Mouse (Mus musculus) urinary bladder, adult 2 months (tissue): ENCODE results near the gene Hoxc13. TPM values are rescaled to one million over a fixed set of nuclear protein-coding genes. Genes with fewer than 3 reads are reported as not detected.

ENCODE experiments used
- DNase-seq: peaks from one replicate; pipeline ENCODE4 v3.0.0; 2022; ENCODE audit warnings: low spot score
- polyA plus RNA-seq: library from polyadenylated mRNA; depleted of rRNA; stranded (reverse); fragments of >200 nt; gene quantifications from 2 replicates; pipeline ENCODE4 v1.2.3, GENCODE M21; 2012; rRNA removed

The Hoxc13 gene
- polyA plus RNA-seq, result 0.12 TPM in 2 replicates

DNA sequence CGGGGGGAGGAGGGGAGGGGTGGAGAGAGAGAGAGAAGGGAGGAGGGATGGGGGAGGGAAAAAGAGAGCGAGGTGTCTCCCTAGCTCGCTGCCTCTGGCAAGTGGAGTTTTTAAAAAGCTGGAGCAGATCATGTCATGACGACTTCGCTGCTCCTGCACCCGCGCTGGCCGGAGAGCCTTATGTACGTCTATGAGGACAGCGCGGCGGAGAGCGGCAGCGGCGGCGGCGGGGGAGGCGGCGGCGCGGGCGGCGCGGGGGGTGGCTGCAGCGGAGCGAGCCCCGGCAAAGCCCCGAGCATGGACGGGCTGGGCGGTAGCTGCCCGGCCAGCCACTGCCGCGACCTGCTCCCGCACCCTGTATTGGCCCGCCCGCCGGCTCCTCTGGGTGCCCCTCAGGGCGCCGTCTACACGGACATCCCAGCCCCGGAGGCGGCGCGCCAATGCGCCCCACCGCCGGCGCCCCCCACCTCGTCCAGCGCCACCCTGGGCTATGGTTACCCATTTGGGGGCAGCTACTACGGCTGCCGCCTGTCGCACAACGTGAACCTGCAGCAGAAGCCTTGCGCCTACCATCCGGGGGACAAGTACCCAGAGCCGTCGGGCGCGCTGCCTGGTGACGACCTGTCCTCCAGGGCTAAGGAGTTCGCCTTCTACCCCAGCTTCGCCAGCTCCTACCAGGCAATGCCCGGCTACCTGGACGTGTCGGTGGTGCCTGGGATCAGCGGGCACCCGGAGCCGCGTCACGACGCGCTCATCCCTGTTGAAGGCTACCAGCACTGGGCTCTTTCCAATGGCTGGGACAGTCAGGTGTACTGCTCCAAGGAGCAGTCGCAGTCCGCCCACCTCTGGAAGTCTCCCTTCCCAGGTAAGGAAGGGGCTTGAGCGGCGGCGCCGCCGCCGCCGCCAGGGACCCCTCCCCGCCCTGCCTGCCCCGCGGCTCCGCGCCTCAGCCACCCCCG lies at the start of gene Hoxc13:
Gene Hoxc13 (plus strand): TSS at position 51 of the 959 bp plus-strand sequence.
- no peak for DNase-seq

DNA sequence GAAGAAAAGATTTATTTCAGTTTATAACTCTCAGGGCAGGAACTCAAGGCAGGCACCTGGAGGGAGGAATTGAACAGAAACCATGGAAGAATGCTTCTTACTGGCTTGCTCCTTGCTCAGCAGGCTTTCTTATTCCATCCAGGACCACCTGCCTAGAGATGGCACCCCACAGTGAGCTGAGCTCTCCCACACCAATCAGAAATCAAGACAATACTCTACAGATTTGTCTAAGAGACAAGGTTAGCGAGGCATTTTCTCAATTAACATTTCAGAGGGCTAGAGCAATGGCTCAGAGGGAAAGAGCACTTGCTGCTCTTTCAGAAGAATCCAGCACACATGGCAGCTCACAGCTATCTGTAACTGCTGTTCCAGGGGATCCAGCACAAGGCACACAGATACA lies 35.1 kb upstream of the Hoxc13 start:
- no peak for DNase-seq

DNA sequence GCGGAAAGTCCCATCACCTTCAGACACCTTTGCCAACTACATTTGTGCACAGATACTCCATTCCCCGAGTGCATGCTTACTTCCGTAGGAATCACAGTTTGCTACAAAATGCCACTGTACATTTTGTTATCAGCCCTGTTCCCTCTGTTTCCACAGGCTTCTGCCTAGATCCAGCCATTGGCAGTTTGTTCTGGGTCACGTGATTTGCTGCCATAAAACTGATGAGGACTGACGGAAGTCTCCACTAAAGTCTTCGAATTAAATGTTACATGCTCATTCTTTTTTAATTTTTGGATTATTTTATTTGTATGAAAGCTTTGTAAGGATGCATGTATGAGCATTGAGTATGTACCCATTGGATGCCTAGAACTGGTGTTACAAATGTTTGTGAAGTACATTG lies 25.8 kb upstream of the Hoxc13 start:
- no peak for DNase-seq

DNA sequence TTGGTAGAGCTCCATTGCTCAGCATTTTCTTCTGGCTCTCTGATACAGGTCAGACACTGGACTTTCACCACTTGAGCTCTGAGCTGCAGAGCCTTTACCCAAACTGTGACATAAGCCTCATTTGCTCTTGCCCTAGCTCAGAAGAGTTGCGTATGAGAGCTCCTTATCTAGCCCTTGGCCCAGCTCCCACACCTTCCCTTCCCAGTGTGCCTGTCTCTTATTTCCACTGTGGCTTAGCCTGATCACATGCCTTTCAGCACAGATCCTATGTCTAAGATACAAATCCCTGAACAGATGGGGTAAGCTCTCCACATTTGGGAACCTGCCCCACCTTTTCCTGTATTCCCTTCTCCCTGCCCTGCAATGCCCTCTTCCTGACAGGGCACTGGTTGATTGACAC lies 16.0 kb upstream of the Hoxc13 start:
- no peak for DNase-seq

DNA sequence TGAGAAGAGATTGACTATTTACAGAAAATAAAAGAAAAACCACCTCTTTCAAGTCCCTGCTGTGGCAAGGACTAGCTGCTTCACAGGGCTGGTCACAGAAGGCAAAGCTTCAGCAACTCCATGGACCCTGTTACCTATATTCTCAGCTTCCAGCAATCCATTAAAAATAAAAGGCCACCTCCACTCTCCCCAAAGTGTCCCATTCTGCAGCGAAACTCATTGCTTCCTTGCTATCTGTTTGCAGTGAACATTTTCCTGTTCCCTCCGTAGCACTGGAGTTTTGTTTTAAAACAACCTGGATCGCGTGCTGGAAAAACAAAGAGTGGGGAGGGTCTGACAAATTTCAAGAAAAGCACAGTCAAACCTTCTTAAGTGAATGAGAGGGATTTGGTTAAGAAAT lies 11.4 kb upstream of the Hoxc13 start:
- DNase-seq, result no peak

DNA sequence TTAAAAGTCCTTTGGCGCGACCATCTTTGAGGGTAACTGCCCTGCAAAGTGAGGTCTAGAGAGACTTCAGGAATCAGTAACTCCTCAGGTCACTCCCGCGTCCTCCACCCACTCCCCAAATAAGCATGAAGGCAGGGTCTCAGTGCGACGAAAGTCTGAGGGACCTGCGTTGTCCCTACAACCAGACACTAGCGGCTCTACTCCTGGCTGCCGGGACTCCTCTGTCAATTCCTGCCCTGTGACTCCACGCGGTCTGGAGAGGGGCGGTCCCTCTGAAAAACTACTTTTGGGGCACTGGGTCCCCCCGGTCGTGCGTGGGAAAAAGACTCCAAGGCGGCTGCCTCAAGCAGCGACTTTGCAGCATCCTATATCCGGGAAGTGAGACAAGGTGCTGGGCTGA lies 10.9 kb upstream of the Hoxc13 start:
- no peak for DNase-seq

DNA sequence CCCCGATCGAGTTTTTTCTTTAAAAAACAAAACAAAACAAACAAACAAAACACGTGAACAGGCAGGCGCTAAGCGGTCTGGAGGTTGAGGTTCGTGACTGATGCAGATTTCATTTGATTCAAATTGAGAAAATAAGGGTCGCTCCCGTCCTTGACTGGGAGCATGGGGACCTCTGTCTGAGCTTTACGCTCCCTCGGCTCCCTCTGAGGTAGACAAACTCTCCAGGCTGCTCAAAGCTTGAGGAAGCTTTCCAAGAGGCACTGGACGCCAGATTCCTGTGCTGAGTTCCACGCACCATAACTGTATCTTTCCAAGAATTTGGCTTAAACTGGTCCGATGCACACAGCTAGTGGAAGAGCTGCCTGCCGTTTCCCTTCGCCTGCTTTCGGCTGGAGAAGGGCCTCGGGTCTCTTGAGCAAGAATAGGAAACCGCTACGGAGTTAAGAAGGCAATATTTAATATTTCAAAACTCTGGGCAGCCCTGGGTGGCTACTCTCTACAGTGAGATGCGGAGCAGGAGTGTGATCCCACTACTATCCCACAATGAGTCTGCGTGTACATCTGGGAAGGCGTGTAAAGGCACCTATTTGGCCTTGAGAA lies 10.3 kb upstream of the Hoxc13 start:
- DNase-seq, result no peak

DNA sequence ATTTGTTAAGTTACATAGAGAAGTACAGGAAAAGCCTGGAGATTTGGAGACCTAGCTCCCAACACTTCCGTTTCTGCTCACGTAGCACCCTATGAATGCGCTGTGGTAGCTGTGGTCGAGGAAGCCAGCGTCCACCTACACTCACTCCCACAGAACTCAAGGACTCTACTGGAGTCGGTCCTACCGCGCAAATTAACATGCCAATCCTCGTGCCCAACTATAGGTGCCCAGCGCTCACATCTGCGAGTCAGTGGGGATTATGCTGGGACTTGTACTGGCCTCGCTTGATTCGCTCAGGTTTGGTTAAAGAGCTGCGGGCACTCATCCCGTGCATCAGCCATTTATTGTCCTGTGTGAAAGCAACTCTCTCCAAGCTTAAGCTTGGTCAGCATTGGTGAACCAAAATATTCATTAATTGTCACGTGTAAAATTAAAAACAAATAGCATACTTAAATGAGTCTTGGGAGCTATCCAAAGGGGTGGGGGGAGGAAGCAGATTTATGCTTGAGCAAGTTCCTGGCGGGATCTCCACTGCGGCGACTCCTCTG lies 7.8 kb upstream of the Hoxc13 start:
- DNase-seq, result no peak

DNA sequence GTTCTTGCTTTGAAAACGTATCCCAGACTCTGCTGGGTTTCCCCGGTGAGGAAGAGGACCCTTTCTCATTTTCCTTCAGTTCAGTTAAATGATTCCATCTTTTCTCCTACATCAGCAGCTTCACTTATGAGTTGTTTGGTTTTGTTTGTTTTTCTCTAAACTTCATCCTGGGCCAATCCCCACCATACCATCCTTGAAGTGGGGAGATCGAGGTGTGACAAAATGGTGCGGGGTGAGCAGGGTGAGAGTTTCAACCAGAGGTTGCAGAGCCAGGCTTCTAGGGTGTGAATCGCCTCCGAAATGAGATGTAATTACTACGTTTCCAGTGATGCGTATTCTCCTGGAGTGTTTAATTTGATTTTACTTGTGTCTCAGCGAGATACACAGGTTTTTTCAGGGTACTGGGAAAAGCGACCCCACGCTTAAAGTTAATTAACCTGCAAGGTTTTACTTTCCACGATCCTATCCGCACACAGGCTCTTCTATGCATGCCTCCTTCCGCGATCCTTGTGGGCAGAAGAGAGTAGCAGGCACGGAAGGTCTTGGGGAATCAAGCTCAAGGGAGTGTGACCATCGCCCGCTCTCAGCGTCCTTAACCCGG lies 2.8 kb upstream of the Hoxc13 start:
- no peak for DNase-seq

DNA sequence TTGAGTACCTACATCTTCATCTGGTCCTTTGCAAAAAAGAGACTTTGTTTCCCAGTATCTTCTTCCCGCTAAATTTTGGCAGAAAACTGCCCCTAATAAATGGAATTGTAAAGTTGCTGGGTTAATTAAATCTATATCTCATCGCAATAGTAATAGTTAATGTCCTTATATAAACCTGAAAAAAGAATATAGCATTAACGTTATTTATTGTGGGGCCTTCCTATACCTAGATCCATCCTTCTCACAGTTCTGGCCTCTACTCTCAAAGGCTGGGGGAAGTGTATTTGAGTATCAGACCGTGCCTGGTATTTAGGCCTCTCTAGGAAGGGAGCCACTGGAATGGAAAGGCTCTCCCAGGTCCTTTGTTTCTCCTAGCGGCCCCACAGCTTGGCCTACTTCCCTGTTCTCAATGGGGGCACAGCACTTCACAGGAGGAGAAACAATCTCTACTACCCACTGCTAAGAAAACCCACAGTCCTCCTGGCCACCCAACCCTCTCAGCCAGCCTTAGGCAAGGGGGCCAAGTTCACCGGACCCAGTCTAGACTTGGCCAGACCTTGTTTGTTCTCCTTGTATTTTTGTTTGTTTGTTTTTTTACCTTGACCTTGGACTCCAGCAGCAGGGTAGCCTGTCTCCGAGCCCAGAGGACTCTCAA lies 2.2 kb upstream of the Hoxc13 start:
- DNase-seq, result no peak

DNA sequence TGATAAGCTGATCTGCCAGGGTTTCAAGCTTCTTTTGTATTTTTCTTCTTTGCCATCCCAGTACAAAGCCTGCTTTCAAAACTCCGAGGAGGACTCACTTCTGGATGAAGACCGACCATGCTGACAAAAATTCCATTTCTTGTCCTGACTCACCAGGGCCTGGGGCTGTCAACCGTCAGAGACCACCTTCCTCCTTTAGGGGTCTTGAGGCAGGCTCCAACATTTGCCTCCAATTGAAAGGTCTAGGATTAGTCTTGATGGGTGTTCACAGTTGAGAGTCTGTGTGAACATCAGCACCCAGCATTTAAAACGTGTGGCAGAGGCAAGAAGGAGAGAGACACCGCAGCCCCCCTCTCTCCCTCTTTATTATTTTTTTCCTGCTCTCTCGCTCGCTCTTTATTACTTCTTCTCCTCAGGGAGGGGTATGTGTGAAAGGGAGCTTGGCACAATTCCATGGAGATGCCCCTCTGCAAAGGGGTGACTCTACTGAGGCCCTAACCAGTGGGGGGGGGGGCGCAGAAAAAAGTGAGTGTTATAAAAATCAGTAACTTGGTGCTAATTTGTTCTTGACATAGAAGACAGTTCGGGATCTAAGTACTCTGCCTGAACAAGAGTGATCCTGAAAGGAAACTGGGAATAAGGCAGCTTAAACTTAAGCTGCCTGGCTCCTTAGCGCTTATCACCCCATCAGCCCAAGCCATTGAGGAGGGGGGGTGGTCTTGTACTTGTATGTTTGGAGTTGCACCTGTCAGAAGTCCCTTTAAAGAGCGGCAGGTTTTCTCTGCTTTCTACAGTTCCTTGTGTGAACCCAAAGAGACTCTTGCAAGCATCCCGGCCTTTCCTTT lies 1.3 kb upstream of the Hoxc13 start:
- DNase-seq, result no peak

DNA sequence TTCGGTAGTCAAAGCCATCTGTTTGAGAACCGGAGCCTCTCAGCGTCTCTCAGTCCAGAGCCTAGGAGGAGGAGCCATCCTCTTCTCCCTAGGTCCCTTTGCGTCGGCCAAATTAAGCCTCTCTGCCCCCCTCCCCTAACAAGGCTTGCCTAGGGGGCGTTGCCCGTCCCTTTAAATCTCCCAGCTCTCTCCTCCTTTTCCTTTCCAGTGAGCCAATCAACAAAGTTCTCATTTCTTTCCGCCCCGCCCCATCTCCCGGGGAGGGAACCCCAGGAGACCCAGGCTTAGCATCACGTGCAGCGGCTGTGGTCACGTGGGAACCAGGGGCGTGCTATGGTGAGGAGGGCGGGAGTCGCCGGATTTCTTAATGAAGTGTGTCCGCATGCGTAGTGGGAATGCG lies 284 bp upstream of the Hoxc13 start:
- no peak for DNase-seq

DNA sequence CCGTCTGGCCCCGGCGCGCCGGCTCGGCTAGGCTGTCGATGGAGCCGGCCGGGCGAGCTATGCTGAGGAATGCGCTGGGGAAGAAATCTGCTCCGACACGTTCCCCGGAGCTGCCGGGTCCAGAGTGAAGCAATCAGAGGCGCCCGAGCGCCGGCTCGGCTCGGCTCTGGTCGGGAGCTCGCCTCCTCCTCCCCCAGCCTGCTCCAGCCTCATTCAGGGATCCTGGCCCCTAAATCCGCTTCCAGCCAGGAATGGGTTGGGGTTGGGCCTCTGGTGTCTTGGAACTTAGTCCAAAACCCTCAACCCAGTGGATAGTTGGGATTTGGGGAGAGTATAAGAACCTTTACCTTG lies 1.1 kb downstream of the Hoxc13 start:
- peak; percentile 55 for DNase-seq

DNA sequence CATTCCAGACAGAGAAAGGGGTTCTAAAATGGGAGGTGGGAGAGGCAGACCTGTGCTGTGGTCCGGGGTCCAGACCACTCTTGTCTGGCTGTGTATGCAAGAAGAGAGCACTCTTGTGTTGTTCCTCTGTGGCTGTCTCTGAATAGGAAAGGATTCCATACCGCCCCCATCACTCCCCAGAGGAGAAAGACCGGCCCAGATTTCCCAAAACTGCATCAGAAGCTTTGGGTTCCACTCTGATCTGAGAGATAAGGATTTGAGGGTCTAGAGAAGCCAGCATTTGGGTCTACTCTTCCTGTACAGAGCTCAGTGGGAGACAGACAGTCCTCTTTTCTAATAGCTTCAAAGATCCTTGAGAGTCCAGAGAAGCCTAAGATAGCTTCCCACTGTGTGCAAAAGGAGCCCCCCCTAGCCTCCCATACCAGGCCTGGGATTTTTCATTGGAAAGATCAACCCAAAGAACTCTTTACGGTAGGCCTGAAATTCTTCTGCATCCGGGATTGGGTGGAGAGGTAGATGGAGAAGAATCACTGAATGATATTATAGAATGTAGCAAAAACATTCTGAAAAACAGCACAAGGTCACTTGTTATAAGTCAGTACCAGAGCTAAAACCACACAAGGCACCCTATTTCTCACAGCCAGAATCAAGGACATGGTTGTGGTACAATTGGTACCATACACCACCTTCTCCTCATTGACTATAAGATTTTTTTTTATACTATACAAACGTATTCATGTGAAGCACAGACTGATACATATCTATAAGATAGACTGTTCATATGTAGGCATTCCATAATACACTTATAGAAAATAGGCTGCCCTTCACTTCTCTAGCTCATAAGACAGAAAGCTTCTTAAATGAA lies 2.0 kb downstream of the Hoxc13 start:
- DNase-seq, result no peak

DNA sequence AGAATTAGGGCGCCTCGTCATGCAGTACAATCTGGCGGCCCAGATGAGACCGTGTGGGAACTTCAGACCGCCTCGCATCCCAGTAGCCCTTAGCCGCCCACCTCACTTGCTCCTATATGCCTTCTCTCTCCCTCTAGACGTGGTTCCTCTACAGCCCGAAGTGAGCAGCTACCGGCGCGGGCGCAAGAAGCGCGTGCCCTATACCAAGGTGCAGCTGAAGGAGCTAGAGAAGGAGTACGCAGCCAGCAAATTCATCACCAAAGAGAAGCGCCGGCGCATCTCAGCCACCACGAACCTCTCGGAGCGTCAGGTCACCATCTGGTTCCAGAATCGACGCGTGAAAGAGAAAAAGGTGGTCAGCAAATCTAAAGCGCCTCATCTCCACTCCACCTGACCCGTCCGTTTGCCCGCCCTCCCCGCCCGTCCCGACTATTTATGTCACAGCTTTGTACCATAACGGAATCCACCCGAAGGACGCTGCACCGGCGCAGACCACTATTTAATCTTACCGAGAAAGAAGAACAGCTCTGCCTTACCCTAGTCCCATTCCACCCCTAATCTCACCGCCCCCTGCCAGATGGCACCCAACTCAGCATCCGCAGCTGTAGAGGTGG lies 6.2 kb downstream of the Hoxc13 start:
- DNase-seq, result no peak

DNA sequence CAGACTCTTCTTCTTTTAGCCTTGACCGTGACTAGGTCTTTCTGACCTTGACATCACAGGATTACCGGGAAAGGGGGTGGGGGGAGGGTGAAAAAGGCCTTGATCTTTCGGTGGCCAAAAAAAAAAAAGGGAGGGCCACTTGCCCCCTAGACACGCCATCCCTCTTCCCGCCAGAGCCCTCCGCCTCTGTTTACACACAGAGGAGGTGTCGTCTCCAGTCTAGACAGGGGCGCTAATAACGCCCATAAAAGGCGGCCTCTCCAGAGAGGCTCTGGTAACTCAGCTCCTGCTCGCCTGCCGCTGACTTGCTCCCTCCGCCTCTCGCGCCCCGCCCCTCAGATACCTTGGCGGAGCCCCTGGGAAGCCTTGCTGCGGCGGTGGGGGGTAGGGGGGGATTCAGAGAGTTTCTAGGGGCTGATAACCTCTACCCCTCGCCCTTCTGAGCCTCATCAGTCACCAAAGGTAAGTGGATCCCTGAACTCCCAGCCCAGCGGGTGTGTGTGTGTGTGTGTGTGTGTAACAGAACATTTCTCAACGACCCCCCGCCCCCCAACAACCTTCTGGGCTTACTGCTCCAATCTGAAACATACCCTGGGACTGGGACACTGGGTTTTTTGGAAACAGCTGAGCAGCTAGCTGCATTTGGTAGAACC lies 10.9 kb downstream of the Hoxc13 start:
- no peak for DNase-seq

DNA sequence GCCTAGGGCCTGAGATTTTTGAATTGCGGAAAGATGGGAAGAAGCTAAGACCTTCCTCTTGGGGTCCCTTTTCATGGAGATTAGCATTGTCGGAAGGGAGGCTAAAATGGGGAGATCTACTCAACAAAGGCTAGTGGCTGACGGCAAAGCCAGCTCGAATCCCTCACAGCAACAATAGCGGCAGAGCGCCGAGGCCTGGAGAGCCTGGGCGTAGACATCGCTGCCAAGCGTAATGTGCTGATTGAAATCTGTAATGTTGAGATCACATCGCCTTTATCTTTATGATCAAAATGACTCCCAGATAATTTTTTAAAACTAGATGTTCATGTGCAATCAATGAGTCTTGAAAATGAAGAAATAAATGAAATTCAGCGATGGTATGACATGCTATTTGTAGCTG lies 13.5 kb downstream of the Hoxc13 start:
- no peak for DNase-seq

DNA sequence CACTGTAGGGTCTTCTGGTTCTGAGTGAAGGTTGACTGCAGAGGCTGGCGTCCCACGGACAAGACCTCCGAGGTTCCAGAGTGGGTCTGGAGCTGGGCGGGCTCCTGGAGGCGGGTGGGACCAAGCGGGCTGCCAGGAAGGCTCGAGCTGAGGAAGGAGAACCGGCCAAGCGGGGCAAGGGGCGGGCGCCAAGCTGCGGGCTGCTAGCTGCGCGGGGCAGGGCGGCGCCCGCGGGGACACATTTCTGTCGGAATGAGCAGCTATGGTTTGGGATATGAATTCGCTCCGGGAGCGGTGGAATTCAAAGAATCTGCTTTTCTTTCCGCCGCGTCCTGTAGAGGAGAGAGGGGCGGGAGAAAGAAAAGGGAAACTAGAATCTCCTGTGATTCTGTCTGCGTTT lies 14.0 kb downstream of the Hoxc13 start:
- no peak for DNase-seq

DNA sequence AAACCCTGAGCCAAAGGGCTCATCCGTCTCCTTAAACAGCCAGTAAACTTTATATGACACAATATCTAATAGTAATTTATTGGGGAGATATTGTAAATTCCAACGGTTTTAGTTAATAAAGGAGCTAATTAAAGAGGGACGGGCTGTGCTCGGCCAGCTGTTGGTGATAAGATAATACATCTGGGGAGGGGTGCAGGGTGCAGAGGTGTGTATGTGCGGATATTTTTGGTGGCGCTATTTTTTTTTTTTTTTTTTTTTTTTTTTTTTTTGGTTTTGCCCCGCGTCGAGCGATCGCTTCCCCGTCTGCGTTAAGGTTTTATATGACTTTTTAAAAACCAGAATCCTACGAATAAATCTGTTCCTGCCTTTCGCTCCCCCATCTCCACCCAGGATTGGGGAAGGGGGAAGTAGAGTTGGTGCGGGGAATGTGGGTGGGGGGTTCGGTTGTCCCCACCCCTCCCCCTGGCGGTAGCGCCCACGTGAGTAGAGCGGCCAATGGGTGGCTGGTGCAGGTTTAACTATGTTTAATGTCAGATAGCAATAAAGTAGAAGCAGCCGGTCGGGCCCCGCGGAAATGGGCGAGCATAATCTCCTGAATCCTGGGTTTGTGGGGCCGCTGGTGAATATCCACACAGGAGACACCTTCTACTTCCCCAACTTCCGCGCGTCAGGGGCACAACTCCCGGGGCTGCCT lies 15.5 kb downstream of the Hoxc13 start, which contains the start of gene Hoxc12:
Gene Hoxc12 (plus strand): TSS at position 479 of the 694 bp plus-strand sequence.
- DNase-seq, result no peak
